23 mouse cellular contexts compared by ENCODE assay signal in the genomic region with DNA sequence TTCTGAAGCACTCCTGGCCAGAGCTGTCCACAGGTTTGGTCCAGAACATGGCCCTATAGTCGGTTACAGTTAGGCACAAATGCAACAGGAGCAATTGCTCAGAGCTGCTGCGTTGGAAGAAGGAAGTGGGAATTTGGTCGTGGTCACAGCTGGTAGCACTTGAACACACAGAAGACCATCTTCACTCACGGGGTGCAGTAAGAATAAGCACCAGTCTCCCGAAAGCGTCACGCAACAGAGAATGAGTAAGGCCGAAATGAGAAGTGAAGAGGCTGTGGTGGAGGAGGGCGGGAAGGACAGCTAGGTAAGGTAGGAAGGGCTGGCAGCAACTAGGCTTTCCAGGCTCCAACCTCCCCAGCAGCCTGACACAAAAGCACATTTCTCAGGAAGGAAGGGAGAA.
A peak's percentile ranks its signal among the peaks of the same experiment; 100 is the strongest.
DNase-seq lines count a peak whose midpoint lies in the region; ATAC-seq lines count a peak whose summit lies in the region.
"Had no signal": no experiment of that assay in that cellular context is flagged by ENCODE, and none has a peak within 500 bp of the region (broad histone marks: within the 10 kb centered on the region; RNA-seq: fewer than 3 reads in every experiment).

No protein-coding gene starts in this region.

- DNase-seq in forebrain, embryonic 10.5 days (ENCODE audit: extremely low spot score, low spot score) = no peak
- peak; percentile 33 to 55 for DNase-seq in spleen, postnatal 36 days (ENCODE audit: low spot score in 2 of 2)
- no peak for DNase-seq in spleen, postnatal 14 days (ENCODE audit: low spot score in 2 of 2)
- no peak for DNase-seq in ovary, adult 18-20 months (ENCODE audit: low spot score)
- no peak for DNase-seq in embryonic facial prominence, embryonic 10.5 days (ENCODE audit: low spot score)
- DNase-seq: adrenal gland, adult 2 months; cerebellum, adult 8-10 months; cerebellum, postnatal 36 days; kidney, adult 2 months; kidney, postnatal 10 days; liver, postnatal 0 days; lung, postnatal 10 days; thymus, postnatal 14 days had no signal

- H3K4me2 ChIP-seq in forebrain, embryonic 13.5 days = no peak overlapping the region
- H3K4me2 ChIP-seq: embryonic facial prominence, embryonic 15.5 days; hindbrain, embryonic 15.5 days; liver, embryonic 11.5 days; neural tube, embryonic 15.5 days had no signal

- no peak overlapping the region for H3K4me3 ChIP-seq in forebrain, embryonic 10.5 days
- H3K4me3 ChIP-seq in forebrain, embryonic 13.5 days = no peak overlapping the region
- no peak overlapping the region for H3K4me3 ChIP-seq in embryonic facial prominence, embryonic 10.5 days
- H3K4me3 ChIP-seq: embryonic facial prominence, embryonic 15.5 days; heart, embryonic 10.5 days; hindbrain, embryonic 15.5 days; neural tube, embryonic 15.5 days had no signal

- H3K9ac ChIP-seq in forebrain, embryonic 13.5 days = no peak overlapping the region
- H3K9ac ChIP-seq: embryonic facial prominence, embryonic 15.5 days; hindbrain, embryonic 15.5 days; liver, postnatal 0 days; neural tube, embryonic 15.5 days had no signal

- no peaks in the 10 kb centered on the region for H3K27me3 ChIP-seq in forebrain, embryonic 10.5 days (ENCODE audit: poor library complexity, severe bottlenecking)
- no peaks in the 10 kb centered on the region for H3K27me3 ChIP-seq in forebrain, embryonic 13.5 days
- H3K27me3 ChIP-seq in embryonic facial prominence, embryonic 10.5 days (replicated peaks; ENCODE audit: low read depth, poor library complexity, severe bottlenecking) = no peaks in the 10 kb centered on the region
- H3K27me3 ChIP-seq: embryonic facial prominence, embryonic 15.5 days; hindbrain, embryonic 15.5 days; neural tube, embryonic 15.5 days had no signal

- peaks cover 5% of the 10 kb centered on the region for H3K4me1 ChIP-seq in forebrain, embryonic 10.5 days
- peaks cover 19% of the 10 kb centered on the region for H3K4me1 ChIP-seq in forebrain, embryonic 13.5 days
- peaks cover 13% of the 10 kb centered on the region for H3K4me1 ChIP-seq in embryonic facial prominence, embryonic 10.5 days

- 0 out of 2 replicates have a peak overlapping the region, but pooled peaks have one; percentile 11 for H3K27ac ChIP-seq in forebrain, embryonic 10.5 days
- H3K27ac ChIP-seq in forebrain, embryonic 13.5 days = no peak overlapping the region
- no peak overlapping the region for H3K27ac ChIP-seq in embryonic facial prominence, embryonic 10.5 days (replicated peaks)
- H3K27ac ChIP-seq: embryonic facial prominence, embryonic 15.5 days; heart, embryonic 10.5 days; hindbrain, embryonic 15.5 days; neural tube, embryonic 15.5 days had no signal

- ATAC-seq in forebrain, embryonic 13.5 days = no peak
- ATAC-seq in megakaryocyte progenitor cell, adult 5-6 weeks (replicated peaks; ENCODE audit: poor library complexity) = peak; percentile 81
- ATAC-seq: forebrain, embryonic 16.5 days; liver, postnatal 0 days; midbrain, embryonic 16.5 days had no signal

- 88% methylated on average over 9 of the region's 9 CpGs for WGBS in forebrain, embryonic 10.5 days
- WGBS in forebrain, embryonic 13.5 days = 90% methylated on average over 9 of the region's 9 CpGs
- WGBS in embryonic facial prominence, embryonic 10.5 days = 86% methylated on average over 9 of the region's 9 CpGs

- H3K36me3 ChIP-seq in forebrain, embryonic 10.5 days (replicated peaks) = no peaks in the 10 kb centered on the region
- H3K36me3 ChIP-seq in forebrain, embryonic 13.5 days (ENCODE audit: poor library complexity, severe bottlenecking) = no peaks in the 10 kb centered on the region
- H3K36me3 ChIP-seq in embryonic facial prominence, embryonic 10.5 days (replicated peaks) = no peaks in the 10 kb centered on the region
- H3K36me3 ChIP-seq: embryonic facial prominence, embryonic 15.5 days; G1E; heart, embryonic 10.5 days; hindbrain, embryonic 15.5 days; neural tube, embryonic 15.5 days had no signal

- H3K9me3 ChIP-seq in forebrain, embryonic 10.5 days = no peaks in the 10 kb centered on the region
- no peaks in the 10 kb centered on the region for H3K9me3 ChIP-seq in forebrain, embryonic 13.5 days (replicated peaks)
- H3K9me3 ChIP-seq in embryonic facial prominence, embryonic 10.5 days = no peaks in the 10 kb centered on the region
- H3K9me3 ChIP-seq: embryonic facial prominence, embryonic 15.5 days; heart, embryonic 10.5 days; hindbrain, embryonic 15.5 days; neural tube, embryonic 15.5 days had no signal

Comparison
In these comparisons a context has a peak if more than half of its experiments do, and no peak if none do; other contexts are left out.
1. DNase-seq: peak in spleen, postnatal 36 days (2 of 2); none in forebrain, embryonic 10.5 days (single experiment), spleen, postnatal 14 days (0 of 2), ovary, adult 18-20 months (single experiment) and embryonic facial prominence, embryonic 10.5 days (single experiment).